16 mouse cellular contexts compared by ENCODE assay signal in genomic region chr11:95728916-95729907, GRCm38 (mm10). TPM values are rescaled to one million over a fixed set of nuclear protein-coding genes. Genes with fewer than 3 reads are reported as not detected.
DNase-seq lines count a peak whose midpoint lies in the region; ATAC-seq and TF ChIP-seq lines count a peak whose summit lies in the region.
"Had no signal": no experiment of that assay in that cellular context is flagged by ENCODE, and none has a peak within 500 bp of the region (broad histone marks: within the 10 kb centered on the region; RNA-seq: fewer than 3 reads in every experiment).

No protein-coding gene starts in this region.

- TF ChIP-seq POLR2A in lung, adult 2 months (IDR thresholded peaks at IDR 0.05; ENCODE audit: borderline replicate concordance, extremely low read depth, low read depth, low read length): no peak

- DNase-seq in lung, adult 2 months: no peak
- no peak for DNase-seq in lung, postnatal 36 days
- DNase-seq in R1 (ENCODE audit: low read depth, low spot score): peak; percentile 53
- no peak for DNase-seq in liver, embryonic 14.5 days (ENCODE audit: low read depth in 3 of 3, low spot score in 3 of 3)
- peak; percentile 26 for DNase-seq in splenic B cell, adult 2 months (ENCODE audit: low read depth, low spot score)
- no peak for DNase-seq in frontal cortex, adult 2 months (ENCODE audit: extremely low spot score in 1 of 2, low spot score in 1 of 2)
- DNase-seq in hindbrain, embryonic 10.5 days (ENCODE audit: low spot score): no peak
- DNase-seq: adrenal gland, postnatal 10 days; cerebellum, adult 2 months; kidney, postnatal 14 days; lung, postnatal 4 days; thymus, postnatal 4 days had no signal

- no peaks in the 10 kb centered on the region for H3K9me3 ChIP-seq in liver, embryonic 14.5 days (ENCODE audit: control insufficient read depth, low read length)
- H3K9me3 ChIP-seq in hindbrain, embryonic 10.5 days: 0 out of 2 replicates have a peak, but pooled peaks cover under 1% of the 10 kb centered on the region
- H3K9me3 ChIP-seq: heart, embryonic 10.5 days; neural tube, embryonic 12.5 days had no signal

- no peak for TF ChIP-seq CTCF in lung, adult 2 months (IDR thresholded peaks at IDR 0.05; ENCODE audit: insufficient read depth, low read length)
- TF ChIP-seq CTCF in liver, embryonic 14.5 days (IDR thresholded peaks at IDR 0.05; ENCODE audit: low read depth): no peak

- no peaks in the 10 kb centered on the region for H3K27me3 ChIP-seq in liver, embryonic 14.5 days (ENCODE audit: control insufficient read depth, insufficient read depth, low read length)
- H3K27me3 ChIP-seq in splenic B cell, adult 2 months (ENCODE audit: control insufficient read depth, insufficient read depth, low read length, poor library complexity, severe bottlenecking): no peaks in the 10 kb centered on the region
- H3K27me3 ChIP-seq in hindbrain, embryonic 10.5 days (ENCODE audit: insufficient read depth, poor library complexity, severe bottlenecking): no peaks in the 10 kb centered on the region
- H3K27me3 ChIP-seq: neural tube, embryonic 12.5 days had no signal

- no peaks in the 10 kb centered on the region for H3K36me3 ChIP-seq in liver, embryonic 14.5 days (replicated peaks; ENCODE audit: control insufficient read depth, insufficient read depth, low read depth)
- no peaks in the 10 kb centered on the region for H3K36me3 ChIP-seq in splenic B cell, adult 2 months (ENCODE audit: control insufficient read depth, insufficient read depth, low read length, poor library complexity, severe bottlenecking)
- no peaks in the 10 kb centered on the region for H3K36me3 ChIP-seq in hindbrain, embryonic 10.5 days
- H3K36me3 ChIP-seq: heart, embryonic 10.5 days; neural tube, embryonic 12.5 days had no signal

- ATAC-seq in liver, embryonic 14.5 days (ENCODE audit: insufficient read depth): no peak
- ATAC-seq: forebrain, embryonic 16.5 days had no signal

- TF ChIP-seq EP300 in liver, embryonic 14.5 days (IDR thresholded peaks at IDR 0.05; ENCODE audit: low read depth): no peak

- peaks cover 15% of the 10 kb centered on the region for H3K4me1 ChIP-seq in lung, adult 2 months (ENCODE audit: control insufficient read depth, insufficient read depth, low read length)
- H3K4me1 ChIP-seq in liver, embryonic 14.5 days (replicated peaks; ENCODE audit: control insufficient read depth in 2 of 2, insufficient read depth in 2 of 2, low read length in 1 of 2): peaks cover 3 to 15% of the 10 kb centered on the region in 2 experiments
- no peaks in the 10 kb centered on the region for H3K4me1 ChIP-seq in hindbrain, embryonic 10.5 days (replicated peaks)
- H3K4me1 ChIP-seq: neural tube, embryonic 12.5 days had no signal

- 64% methylated on average over 12 of the region's 12 CpGs for WGBS in lung, adult 2 months
- WGBS in liver, embryonic 14.5 days (ENCODE audit: insufficient replicate concordance): 68% methylated on average over 12 of the region's 12 CpGs
- 86% methylated on average over 12 of the region's 12 CpGs for WGBS in hindbrain, embryonic 10.5 days

- H3K4me2 ChIP-seq in liver, embryonic 14.5 days (ENCODE audit: low read depth): peak overlapping the region; percentile 18; the same call in 1 of the 2 replicates
- H3K4me2 ChIP-seq: hindbrain, embryonic 14.5 days; neural tube, embryonic 12.5 days had no signal

- peak overlapping the region; percentile 41 for H3K4me3 ChIP-seq in lung, adult 2 months (replicated peaks; ENCODE audit: extremely low read depth, low read depth, low read length)
- no peak overlapping the region for H3K4me3 ChIP-seq in liver, embryonic 14.5 days (ENCODE audit: insufficient read depth in 1 of 2, low read depth in 2 of 2, low read length in 2 of 2)
- no peak overlapping the region for H3K4me3 ChIP-seq in hindbrain, embryonic 10.5 days
- H3K4me3 ChIP-seq: heart, embryonic 10.5 days; neural tube, embryonic 12.5 days had no signal

- no peak overlapping the region for H3K9ac ChIP-seq in liver, embryonic 14.5 days (replicated peaks)
- H3K9ac ChIP-seq: hindbrain, embryonic 14.5 days; neural tube, embryonic 12.5 days had no signal

- no peak overlapping the region for H3K27ac ChIP-seq in liver, embryonic 14.5 days
- H3K27ac ChIP-seq in hindbrain, embryonic 10.5 days: no peak overlapping the region
- H3K27ac ChIP-seq: heart, embryonic 10.5 days; hindbrain, embryonic 14.5 days; neural tube, embryonic 12.5 days had no signal

RNA-seq across cellular contexts. Expression of gene B130006D01Rik, which starts 5.8 kb away (rescaled TPM):
- polyA plus RNA-seq in lung, adult 2 months (2012; rRNA removed): 0.07 and 0.18 TPM in 2 replicates
- polyA plus RNA-seq in liver, embryonic 14.5 days (2012; rRNA removed): 0.09 and 0.11 TPM in 2 replicates
- polyA plus RNA-seq in liver, embryonic 14.5 days (2014; fragmentation: Nextera tagmentation; extraction: Ambion mirVana): 0.25 and 0.27 TPM in 2 replicates
- 0.52 and 0.55 TPM in 2 replicates for polyA plus RNA-seq in frontal cortex, adult 2 months (2012; rRNA removed)
- polyA plus RNA-seq in hindbrain, embryonic 10.5 days (2016; fragmentation: Nextera tagmentation; extraction: Ambion mirVana): 1.1 and 1.4 TPM in 2 replicates

RNA-seq across cellular contexts. Expression of gene Zfp652, which starts 16.7 kb away (rescaled TPM):
- 35.6 and 40.4 TPM in 2 replicates for polyA plus RNA-seq in lung, adult 2 months (2012; rRNA removed)
- polyA plus RNA-seq in liver, embryonic 14.5 days (2012; rRNA removed): 5.3 and 5.4 TPM in 2 replicates
- polyA plus RNA-seq in liver, embryonic 14.5 days (2014; fragmentation: Nextera tagmentation; extraction: Ambion mirVana): 3.2 and 3.7 TPM in 2 replicates
- polyA plus RNA-seq in frontal cortex, adult 2 months (2012; rRNA removed): 25.3 and 26.1 TPM in 2 replicates
- polyA plus RNA-seq in hindbrain, embryonic 10.5 days (2016; fragmentation: Nextera tagmentation; extraction: Ambion mirVana): 16.7 and 17.2 TPM in 2 replicates

Comparison
In these comparisons a context has a peak if more than half of its experiments do, and no peak if none do; other contexts are left out.
1. DNase-seq: peak in R1 (single experiment) and splenic B cell, adult 2 months (single experiment); none in lung, adult 2 months (single experiment), lung, postnatal 36 days (single experiment), liver, embryonic 14.5 days (0 of 3), frontal cortex, adult 2 months (0 of 2) and hindbrain, embryonic 10.5 days (single experiment).